Mouse (Mus musculus) bone marrow macrophage, adult 2 months (primary cell): ENCODE results near the gene Lgals3bp.

Experiments
- CTCF ChIP-seq: IDR thresholded peaks from 2 replicates; pipeline ENCODE4 v1.5.1; 2012; ENCODE audit warnings: low read depth, mild to moderate bottlenecking, low read length, moderate library complexity
- POLR2A ChIP-seq: IDR thresholded peaks from 2 replicates; pipeline ENCODE4 v1.6.1; 2012; ENCODE audit warnings: mild to moderate bottlenecking, low read depth, low read length, borderline replicate concordance

- TF ChIP-seq POLR2A (no peak), CTCF (no peak)
These were observed 36.9 kb upstream of the Lgals3bp start for GRCm38 (mm10) chr11:118438665-118439414.
